Mouse (Mus musculus) effector memory CD4-positive, alpha-beta T cell, adult 7 months (primary cell): Measurements from ENCODE around the gene Aanat. TPM values are rescaled to one million over a fixed set of nuclear protein-coding genes. Genes with fewer than 3 reads are reported as not detected.

Experiments used
- polyA plus RNA-seq: library from polyadenylated mRNA; unstranded; fragments of 100-300 nt; shearing (Covaris generic); gene quantifications from one replicate; pipeline ENCODE4 v1.2.1, GENCODE M21; 2017

The Aanat gene
- polyA plus RNA-seq, result 0.28 TPM

DNA sequence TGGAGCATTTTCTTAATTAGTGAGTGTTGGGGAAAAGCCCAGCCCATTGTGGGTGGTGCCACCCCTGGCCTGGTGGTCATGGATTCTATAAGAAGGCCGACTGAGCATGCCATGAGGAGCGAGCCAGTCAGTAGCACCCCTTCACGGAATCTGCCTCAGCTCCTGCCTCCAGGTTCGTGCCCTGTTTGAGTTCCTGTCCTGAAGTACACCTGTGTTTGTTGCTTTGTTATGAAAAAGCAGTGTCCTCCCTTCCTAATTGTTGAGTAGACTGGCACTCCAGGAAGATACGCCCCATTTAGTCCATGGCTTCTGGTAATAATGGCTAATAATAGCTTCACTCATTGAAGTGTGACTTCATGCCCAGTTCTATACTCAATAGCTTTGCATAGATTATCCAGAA is at the start of gene Aanat:
Gene Aanat, plus strand, starts transcription at position 123 of the 400 bp plus-strand sequence.

GRCm38 (mm10) chr11:116581376-116581814 is 4.8 kb upstream of the Aanat start, which contains the start of gene Ube2o:
Gene Ube2o (minus strand): TSS chr11:116581447.

DNA sequence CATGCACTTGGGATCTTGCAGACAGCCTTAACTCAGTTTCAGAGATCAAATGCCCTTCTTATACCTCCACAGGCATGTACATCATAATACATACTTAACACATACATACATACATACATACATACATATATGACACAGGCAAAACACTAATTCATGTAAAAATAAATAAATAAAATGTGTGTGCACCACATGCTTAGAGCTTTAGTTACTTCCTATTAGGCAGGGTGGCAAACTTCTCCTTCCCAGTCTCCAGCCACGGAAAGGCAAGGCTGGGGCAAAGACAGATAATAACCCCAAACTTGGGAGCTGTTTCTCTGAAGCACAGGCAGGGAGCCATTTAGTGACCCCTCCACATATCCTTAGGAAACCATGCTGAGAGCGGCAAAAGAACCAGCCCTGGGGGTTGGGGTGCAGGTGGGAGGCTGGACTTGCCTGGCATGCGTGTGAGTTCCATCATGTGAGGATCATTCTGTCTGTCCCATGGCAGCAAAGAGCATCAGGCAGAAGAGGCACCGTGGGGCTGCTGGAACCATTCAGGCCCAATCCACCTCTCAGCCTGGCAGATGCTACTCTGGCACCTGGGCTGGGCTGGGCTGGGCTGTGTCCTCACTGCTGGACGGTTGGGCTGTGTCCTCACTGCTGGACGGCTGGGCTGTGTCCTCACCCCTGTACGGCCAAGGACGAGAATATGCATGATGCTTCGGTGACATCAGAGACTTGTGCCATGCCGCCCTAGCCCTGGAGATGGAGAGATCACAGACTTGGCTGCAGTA is 40.3 kb downstream of the Aanat start, which contains the start of gene Rhbdf2:
Gene Rhbdf2, minus strand, starts transcription at position 721 of the 773 bp plus-strand sequence.

Other genes starting within 250 kb of the Aanat start
- gene Rnf157, start 173.4 kb upstream of the Aanat start, polyA plus RNA-seq, result 134 TPM
- gene Ubald2, start 152.3 kb upstream of the Aanat start, polyA plus RNA-seq, result 1,050 TPM
- gene Qrich2, start 120.2 kb upstream of the Aanat start, polyA plus RNA-seq, result 0.45 TPM
- 129 TPM for gene Prpsap1, start 92.2 kb upstream of the Aanat start, polyA plus RNA-seq
- gene Sphk1, start 55.5 kb upstream of the Aanat start, polyA plus RNA-seq, result 1.6 TPM
- 16.3 TPM for gene Ube2o, start 5.0 kb upstream of the Aanat start, polyA plus RNA-seq
- gene Rhbdf2, start 40.6 kb downstream of the Aanat start, polyA plus RNA-seq, result 26.2 TPM
- not detected for gene Prcd, start 67.1 kb downstream of the Aanat start, polyA plus RNA-seq
- gene Cygb, start 67.9 kb downstream of the Aanat start, polyA plus RNA-seq, result not detected
- gene St6galnac1, start 189.1 kb downstream of the Aanat start, polyA plus RNA-seq, result 2.9 TPM
- not detected for gene Mxra7, start 241.6 kb downstream of the Aanat start, polyA plus RNA-seq